Mouse (Mus musculus) mouse embryonic stem cell (cell line): ENCODE results near the gene Crebl2.

Source experiments
- in situ Hi-C, 2 experiments: fragments of 300-500 bp; cut with MboI; formaldehyde crosslinking; loops; 1 replicate in 1 of 2; 3 replicates in 1 of 2; pipeline ENCODE4 v1.14.3; 2019 to 2020; ENCODE audit warnings: low sequenced_read_pairs in 2 of 2, low pct_unique_long_range_greater_than_20kb in 1 of 2, mixed read lengths in 1 of 2; ENCODE audit not compliant: unreplicated experiment in 1 of 2

Gene Crebl2

GRCm38 (mm10) chr6:134890436-134890835 is 60.5 kb downstream of the Crebl2 start:
- in situ Hi-C loops = no loop called here

- in situ Hi-C loops = no loop called here
These were observed 66.8 kb downstream of the Crebl2 start for GRCm38 (mm10) chr6:134896570-134897436.

DNA sequence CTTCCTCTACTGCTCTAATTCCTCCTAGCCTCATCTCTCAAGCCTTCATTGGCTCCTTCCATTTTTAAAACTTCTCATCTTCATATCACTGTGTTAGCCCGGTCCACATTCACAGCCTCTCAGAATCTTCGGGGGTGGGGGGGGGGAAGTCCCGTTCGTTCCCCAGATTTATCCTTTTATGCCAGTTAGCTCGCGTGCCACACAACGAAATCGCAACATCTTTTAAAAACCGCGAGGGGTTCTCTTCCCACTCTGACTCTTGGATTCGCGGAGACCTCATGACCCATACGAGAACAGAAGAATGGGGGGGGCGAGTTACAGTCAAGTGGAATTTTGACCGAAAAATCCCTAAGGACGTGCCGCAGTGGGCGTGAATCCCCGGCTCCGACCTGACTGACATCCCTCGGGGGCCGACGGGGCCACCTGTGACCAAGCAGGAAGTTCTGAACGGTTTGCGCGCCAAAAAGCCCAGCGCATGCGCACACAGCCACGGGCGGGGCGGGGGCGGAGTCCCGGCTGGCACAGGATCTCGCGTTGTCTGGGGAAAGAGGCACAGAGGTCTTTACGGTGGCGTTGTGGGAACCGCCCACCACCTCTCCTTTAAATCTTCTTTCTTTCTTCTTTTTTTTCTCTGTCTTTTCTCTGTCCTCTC is 67.6 kb downstream of the Crebl2 start:
- in situ Hi-C loops = no loop called here

DNA sequence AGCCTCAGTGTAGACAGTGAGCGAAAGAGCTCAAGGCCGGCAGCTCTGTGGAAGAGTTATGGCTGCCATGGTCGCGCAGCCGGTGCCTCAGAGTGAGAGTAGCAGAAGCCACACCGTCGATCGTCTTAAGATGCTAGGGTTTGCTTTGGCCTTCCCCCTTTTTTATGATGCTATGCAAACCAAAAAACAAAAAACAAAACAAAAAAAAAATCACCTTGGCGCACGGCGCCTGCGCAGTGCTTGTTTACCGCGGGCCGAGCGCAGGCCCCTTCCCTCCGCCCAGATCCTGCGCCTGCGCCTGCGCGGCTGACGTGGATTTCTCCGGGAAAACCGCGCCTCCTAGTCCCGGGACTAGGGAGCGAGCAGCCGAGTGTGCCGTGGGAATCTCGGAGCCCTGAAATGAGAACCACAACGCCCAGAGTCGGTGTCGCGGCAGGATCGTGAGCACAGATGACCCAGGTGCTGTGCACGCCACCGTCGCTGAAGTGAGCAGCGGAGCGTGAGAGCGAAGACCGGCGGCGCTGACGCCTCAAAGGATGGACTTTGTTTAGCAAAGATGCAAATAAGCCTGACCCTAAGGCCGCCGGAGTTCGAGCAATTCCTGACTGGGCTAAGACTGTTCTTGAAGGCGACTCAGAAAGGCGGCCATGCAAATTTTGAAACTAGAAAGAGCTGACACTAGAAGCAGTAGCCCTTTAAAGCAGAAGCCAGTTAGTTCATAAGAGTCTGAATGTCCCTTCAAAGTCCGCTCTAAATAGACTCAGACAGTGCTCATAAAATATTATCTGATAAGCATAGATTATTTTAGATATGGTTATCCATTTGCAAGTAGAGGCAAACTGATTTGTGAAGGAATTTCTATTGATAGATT is 68.4 kb downstream of the Crebl2 start, which contains the start of gene Gpr19:
Gene Gpr19 (minus strand): TSS at position 484 of the 871 bp plus-strand sequence.
- in situ Hi-C loops = no loop called here

GRCm38 (mm10) chr6:134903368-134903767 is 73.4 kb downstream of the Crebl2 start:
- in situ Hi-C loops = no loop called here

- in situ Hi-C loops = no loop called here
These were observed 74.2 kb downstream of the Crebl2 start for GRCm38 (mm10) chr6:134903891-134904884.

- in situ Hi-C loops = no loop called here
These were observed 75.9 kb downstream of the Crebl2 start for GRCm38 (mm10) chr6:134905811-134906210.
